Comparison of ENCODE assay signal across 17 mouse cellular contexts in genomic region chr2:3140585-3140984, GRCm38 (mm10). TPM values are rescaled to one million over a fixed set of nuclear protein-coding genes. Genes with fewer than 3 reads are reported as not detected.
DNase-seq lines count a peak whose midpoint lies in the region; ATAC-seq and TF ChIP-seq lines count a peak whose summit lies in the region.
"Had no signal": no experiment of that assay in that cellular context is flagged by ENCODE, and none has a peak within 500 bp of the region (broad histone marks: within the 10 kb centered on the region; RNA-seq: fewer than 3 reads in every experiment).

No protein-coding gene starts in this region.

- no peak overlapping the region for H3K4me2 ChIP-seq in embryonic facial prominence, embryonic 13.5 days
- H3K4me2 ChIP-seq in embryonic facial prominence, embryonic 14.5 days (ENCODE audit: low read depth, low read length): no peak overlapping the region
- H3K4me2 ChIP-seq: neural tube, embryonic 12.5 days had no signal

- no peak for TF ChIP-seq CTCF in layer of hippocampus, adult 2 months (conservative IDR thresholded peaks at IDR 0.05)

- no peaks in the 10 kb centered on the region for H3K9me3 ChIP-seq in heart, embryonic 10.5 days
- no peaks in the 10 kb centered on the region for H3K9me3 ChIP-seq in embryonic facial prominence, embryonic 13.5 days
- no peaks in the 10 kb centered on the region for H3K9me3 ChIP-seq in embryonic facial prominence, embryonic 14.5 days (ENCODE audit: control insufficient read depth, low read length)
- H3K9me3 ChIP-seq: neural tube, embryonic 12.5 days had no signal

- no peaks in the 10 kb centered on the region for H3K27me3 ChIP-seq in heart, embryonic 10.5 days (ENCODE audit: insufficient read depth, poor library complexity, severe bottlenecking)
- no peaks in the 10 kb centered on the region for H3K27me3 ChIP-seq in embryonic facial prominence, embryonic 13.5 days
- H3K27me3 ChIP-seq in embryonic facial prominence, embryonic 14.5 days (replicated peaks; ENCODE audit: control insufficient read depth, insufficient read depth, low read length): no peaks in the 10 kb centered on the region
- H3K27me3 ChIP-seq: neural tube, embryonic 12.5 days had no signal

- no peak overlapping the region for H3K4me3 ChIP-seq in heart, embryonic 10.5 days
- no peak overlapping the region for H3K4me3 ChIP-seq in layer of hippocampus, adult 2 months
- no peak overlapping the region for H3K4me3 ChIP-seq in embryonic facial prominence, embryonic 13.5 days
- H3K4me3 ChIP-seq in embryonic facial prominence, embryonic 14.5 days (ENCODE audit: low read depth, low read length): no peak overlapping the region
- H3K4me3 ChIP-seq: neural tube, embryonic 12.5 days had no signal

- WGBS in heart, embryonic 10.5 days: 65% methylated on average over 5 of the region's 5 CpGs
- WGBS in embryonic facial prominence, embryonic 13.5 days: 67% methylated on average over 5 of the region's 5 CpGs
- WGBS in embryonic facial prominence, embryonic 14.5 days: 58% methylated on average over 5 of the region's 5 CpGs

- no peak for DNase-seq in heart, embryonic 10.5 days (ENCODE audit: low spot score)
- DNase-seq in heart, postnatal 14 days: no peak
- no peak for DNase-seq in layer of hippocampus, adult 2 months (ENCODE audit: low spot score in 2 of 2)
- no peak for DNase-seq in layer of hippocampus, postnatal 10 days (ENCODE audit: low spot score in 2 of 2)
- no peak for DNase-seq in embryonic facial prominence, embryonic 14.5 days (ENCODE audit: low spot score)
- DNase-seq in adipocyte (ENCODE audit: low spot score): no peak
- no peak for DNase-seq in testis, postnatal 10 days (ENCODE audit: low spot score)
- DNase-seq: cerebellum, adult 8-10 months; gastrocnemius, postnatal 25 days; heart, postnatal 10 days; kidney, postnatal 4 days; liver; lung, adult 2 months; lung, postnatal 4 days; thymus, adult 18-20 months had no signal

- H3K9ac ChIP-seq in embryonic facial prominence, embryonic 13.5 days: no peak overlapping the region
- H3K9ac ChIP-seq in embryonic facial prominence, embryonic 14.5 days (ENCODE audit: low read depth, low read length): no peak overlapping the region
- H3K9ac ChIP-seq: neural tube, embryonic 12.5 days had no signal

- intact Hi-C loops in heart, postnatal 14 days (cut with DNase I): no loop called here

- no peaks in the 10 kb centered on the region for H3K36me3 ChIP-seq in heart, embryonic 10.5 days
- H3K36me3 ChIP-seq in embryonic facial prominence, embryonic 13.5 days: no peaks in the 10 kb centered on the region
- no peaks in the 10 kb centered on the region for H3K36me3 ChIP-seq in embryonic facial prominence, embryonic 14.5 days (ENCODE audit: control insufficient read depth, insufficient read depth, low read length)
- H3K36me3 ChIP-seq: neural tube, embryonic 12.5 days had no signal

- 0 out of 2 replicates have a peak, but pooled peaks have one; percentile 56 for ATAC-seq in embryonic facial prominence, embryonic 13.5 days (ENCODE audit: insufficient number of reproducible peaks, insufficient read depth, low FRiP score, low TSS enrichment, low read depth)
- peak; percentile 21; the same call in 1 of the 2 replicates for ATAC-seq in embryonic facial prominence, embryonic 14.5 days (ENCODE audit: low read depth)

- H3K4me1 ChIP-seq in heart, embryonic 10.5 days: peaks cover 57% of the 10 kb centered on the region
- peaks cover 15% of the 10 kb centered on the region for H3K4me1 ChIP-seq in embryonic facial prominence, embryonic 13.5 days
- peaks cover 7% of the 10 kb centered on the region; the same call in 1 of the 2 replicates for H3K4me1 ChIP-seq in embryonic facial prominence, embryonic 14.5 days (ENCODE audit: control insufficient read depth, insufficient read depth, low read length)

- H3K27ac ChIP-seq in heart, embryonic 10.5 days: peak overlapping the region; percentile 57
- peak overlapping the region; percentile 82 for H3K27ac ChIP-seq in layer of hippocampus, adult 2 months
- H3K27ac ChIP-seq in embryonic facial prominence, embryonic 13.5 days: no peak overlapping the region
- no peak overlapping the region for H3K27ac ChIP-seq in embryonic facial prominence, embryonic 14.5 days (replicated peaks; ENCODE audit: low read depth, low read length)
- H3K27ac ChIP-seq: neural tube, embryonic 12.5 days had no signal

RNA-seq across cellular contexts. Expression of gene Fam171a1, which starts 26.6 kb away (rescaled TPM):
- 34.0 and 35.3 TPM in 2 replicates for polyA plus RNA-seq in heart, embryonic 10.5 days (2016; fragmentation: Nextera tagmentation; extraction: Ambion mirVana)
- 10 to 100 TPM; 20.9 to 22.4 TPM for total RNA-seq in heart, postnatal 14 days (2021)
- 10 to 100 TPM; 72.1 to 73.2 TPM for total RNA-seq in layer of hippocampus, adult 2 months (2021)
- total RNA-seq in layer of hippocampus, postnatal 10 days (2021): 10 to 100 TPM; 56.6 to 59.2 TPM
- 28.1 and 30.6 TPM in 2 replicates for polyA plus RNA-seq in embryonic facial prominence, embryonic 13.5 days (2015; fragmentation: Nextera tagmentation; extraction: Ambion mirVana)
- polyA plus RNA-seq in embryonic facial prominence, embryonic 14.5 days (2014; fragmentation: Nextera tagmentation; extraction: Ambion mirVana): 31.2 and 37.0 TPM in 2 replicates

Comparison
In these comparisons a context has a peak if more than half of its experiments do, and no peak if none do; other contexts are left out.
1. H3K27ac ChIP-seq: peak in heart, embryonic 10.5 days (single experiment) and layer of hippocampus, adult 2 months (single experiment); none in embryonic facial prominence, embryonic 13.5 days (single experiment) and embryonic facial prominence, embryonic 14.5 days (single experiment).